Mouse (Mus musculus) ES-E14 (cell line): ENCODE results near the gene A1bg. TPM values are rescaled to one million over a fixed set of nuclear protein-coding genes. Genes with fewer than 3 reads are reported as not detected.

Experiments used
- DNase-seq: peaks from one replicate; pipeline ENCODE4 v3.0.0-alpha.2; 2013; ENCODE audit warnings: low read depth, low spot score
- H3K27ac ChIP-seq: 2 replicates; pipeline ENCODE4 v1.5.1; 2012; ENCODE audit warnings: low read depth, mild to moderate bottlenecking, low read length, moderate library complexity, mixed read lengths; ENCODE audit not compliant: poor library complexity, insufficient read depth, severe bottlenecking
- H3K36me3 ChIP-seq: 2 replicates; pipeline ENCODE4 v1.6.1; 2012; ENCODE audit warnings: mild to moderate bottlenecking, low read length, moderate library complexity, mixed read lengths; ENCODE audit not compliant: control insufficient read depth, poor library complexity, insufficient read depth, severe bottlenecking
- H3K4me1 ChIP-seq, 2 experiments: fragments of 150-350 bp in 1 of 2; sonication (generic) in 1 of 2; 2 replicates each; pipeline ENCODE4 v1.6.1; 2012; ENCODE audit warnings: low read length in 2 of 2, mild to moderate bottlenecking in 1 of 2, mixed read lengths in 1 of 2; ENCODE audit not compliant: control insufficient read depth in 2 of 2, insufficient read depth in 2 of 2, poor library complexity in 1 of 2
- H3K4me3 ChIP-seq, 2 experiments: fragments of 150-350 bp in 1 of 2; sonication (generic) in 1 of 2; 2 replicates each; pipeline ENCODE4 v1.5.1; 2012; ENCODE audit warnings: low read length in 2 of 2, low read depth in 1 of 2, mild to moderate bottlenecking in 1 of 2, mixed read lengths in 1 of 2; ENCODE audit not compliant: insufficient read depth in 1 of 2, poor library complexity in 1 of 2, severe bottlenecking in 1 of 2
- H3K9ac ChIP-seq: 2 replicates; pipeline ENCODE4 v1.6.1; 2012; ENCODE audit warnings: low read depth, mild to moderate bottlenecking, low read length, mixed read lengths; ENCODE audit not compliant: poor library complexity, insufficient read depth, severe bottlenecking
- H3K9me3 ChIP-seq: fragments of 150-350 bp; sonication (generic); 2 replicates; pipeline ENCODE4 v1.6.1; 2012; ENCODE audit warnings: low read depth, mild to moderate bottlenecking, low read length; ENCODE audit not compliant: control insufficient read depth, insufficient read depth
- CHD2 ChIP-seq: IDR thresholded peaks from 2 replicates; pipeline ENCODE4 v1.6.1; 2014; ENCODE audit warnings: mild to moderate bottlenecking, low read depth, low read length, inconsistent platforms
- HCFC1 ChIP-seq: IDR thresholded peaks from 2 replicates; pipeline ENCODE4 v1.6.1; 2012; ENCODE audit warnings: low read length, inconsistent platforms, borderline replicate concordance; ENCODE audit not compliant: insufficient read depth
- MAFK ChIP-seq: IDR thresholded peaks from 2 replicates; pipeline ENCODE4 v1.6.1; 2014; ENCODE audit warnings: mild to moderate bottlenecking, low read depth, low read length, inconsistent platforms; ENCODE audit not compliant: insufficient read depth
- ZC3H11A ChIP-seq: IDR thresholded peaks from 2 replicates; pipeline ENCODE4 v1.6.1; 2012; ENCODE audit warnings: low read depth, mild to moderate bottlenecking, inconsistent platforms, low read length, borderline replicate concordance
- ZNF384 ChIP-seq: IDR thresholded peaks from 2 replicates; pipeline ENCODE4 v1.6.1; 2012; ENCODE audit warnings: low read depth, low read length, inconsistent platforms
- in situ Hi-C, 2 experiments: fragments of 600-800 bp; cut with MboI; formaldehyde crosslinking; loops; one replicate each; pipeline ENCODE4 v1.15.1; 2025; ENCODE audit warnings: low sequenced_read_pairs in 2 of 2, inconsistent platforms in 1 of 2; ENCODE audit not compliant: unreplicated experiment in 2 of 2
- total RNA-seq: library from RNA; depleted of rRNA; stranded (reverse); fragments of 300-350 nt; gene quantifications from 2 replicates; pipeline ENCODE4 v1.2.3, GENCODE M21; 2012

A1bg gene
- total RNA-seq, 1 experiment = not detected

- no peak overlapping the region for H3K4me3 ChIP-seq
- H3K9ac ChIP-seq = no peak overlapping the region
- H3K36me3 ChIP-seq = no peaks in the 10 kb centered on the region
- no peaks in the 10 kb centered on the region for H3K4me1 ChIP-seq
- no peak for DNase-seq
- H3K27ac ChIP-seq = no peak overlapping the region
- TF ChIP-seq HCFC1 = no peak
- TF ChIP-seq MAFK = no peak
- TF ChIP-seq CHD2 = no peak
- TF ChIP-seq ZNF384 = no peak
- TF ChIP-seq ZC3H11A = no peak
- H3K9me3 ChIP-seq = no peaks in the 10 kb centered on the region
- in situ Hi-C loops = no loop called here
Measured at GRCm38 (mm10) chr15:60888724-60889123, 34.1 kb downstream of the A1bg start.

- Histone ChIP-seq H3K9ac (no peak overlapping the region), H3K9me3 (no peaks in the 10 kb centered on the region), H3K4me3 (no peak overlapping the region), H3K36me3 (no peaks in the 10 kb centered on the region), H3K27ac (no peak overlapping the region), H3K4me1 (no peaks in the 10 kb centered on the region)
- TF ChIP-seq ZC3H11A = no peak
- no peak for TF ChIP-seq HCFC1
- no peak for TF ChIP-seq CHD2
- no peak for TF ChIP-seq ZNF384
- TF ChIP-seq MAFK = no peak
- in situ Hi-C loops = no loop called here
- DNase-seq = no peak
Measured at GRCm38 (mm10) chr15:60875721-60876120, 47.1 kb downstream of the A1bg start.

- Histone ChIP-seq H3K9ac (no peak overlapping the region), H3K9me3 (no peaks in the 10 kb centered on the region), H3K36me3 (no peaks in the 10 kb centered on the region), H3K4me3 (no peak overlapping the region), H3K27ac (no peak overlapping the region), H3K4me1 (no peaks in the 10 kb centered on the region)
- DNase-seq = no peak
- in situ Hi-C loops = no loop called here
- TF ChIP-seq HCFC1 = no peak
- TF ChIP-seq MAFK = no peak
- TF ChIP-seq CHD2 = no peak
- no peak for TF ChIP-seq ZC3H11A
- no peak for TF ChIP-seq ZNF384
Measured at GRCm38 (mm10) chr15:60862417-60862816, 60.4 kb downstream of the A1bg start.

GRCm38 (mm10) chr15:60855112-60855511 lies 67.7 kb downstream of the A1bg start:
- no peak for TF ChIP-seq CHD2
- TF ChIP-seq ZC3H11A = no peak
- no peak for TF ChIP-seq HCFC1
- no peak for TF ChIP-seq ZNF384
- no peak for TF ChIP-seq MAFK
- H3K9me3 ChIP-seq = no peaks in the 10 kb centered on the region
- no peaks in the 10 kb centered on the region for H3K4me1 ChIP-seq
- no peak overlapping the region for H3K27ac ChIP-seq
- no peak for DNase-seq
- H3K4me3 ChIP-seq = no peak overlapping the region
- H3K36me3 ChIP-seq = no peaks in the 10 kb centered on the region
- in situ Hi-C loops = no loop called here
- no peak overlapping the region for H3K9ac ChIP-seq

GRCm38 (mm10) chr15:60854151-60854550 lies 68.7 kb downstream of the A1bg start:
- no peak overlapping the region for H3K4me3 ChIP-seq
- TF ChIP-seq CHD2 = no peak
- no peak for TF ChIP-seq ZNF384
- TF ChIP-seq MAFK = no peak
- no peak overlapping the region for H3K27ac ChIP-seq
- H3K9me3 ChIP-seq = no peaks in the 10 kb centered on the region
- H3K36me3 ChIP-seq = no peaks in the 10 kb centered on the region
- DNase-seq = no peak
- in situ Hi-C loops = no loop called here
- no peak overlapping the region for H3K9ac ChIP-seq
- H3K4me1 ChIP-seq = no peaks in the 10 kb centered on the region
